Mouse (Mus musculus) limb, embryonic 15.5 days (tissue): ENCODE measurements around the gene Map2k6. TPM values are rescaled to one million over a fixed set of nuclear protein-coding genes. Genes with fewer than 3 reads are reported as not detected.

ENCODE experiments used
- ATAC-seq: fragments of 200-750 bp; cut with Nextera tagmentation; 2 replicates; pipeline ENCODE4 v1.8.0; 2017; ENCODE audit warnings: low read depth, moderate TSS enrichment; ENCODE audit not compliant: insufficient number of reproducible peaks, low FRiP score, low TSS enrichment
- H3K27ac ChIP-seq: fragments of 300-500 bp; sonication (generic); 2 replicates; pipeline ENCODE4 v1.5.1; 2015; ENCODE audit warnings: moderate library complexity, mild to moderate bottlenecking, inconsistent platforms
- H3K27me3 ChIP-seq: fragments of 300-500 bp; sonication (generic); 2 replicates; pipeline ENCODE4 v1.6.1; 2015; ENCODE audit warnings: inconsistent platforms
- H3K36me3 ChIP-seq: fragments of 300-500 bp; sonication (generic); 2 replicates; pipeline ENCODE4 v1.6.1; 2015; ENCODE audit warnings: inconsistent platforms
- H3K4me1 ChIP-seq: fragments of 300-500 bp; sonication (generic); 2 replicates; pipeline ENCODE4 v1.6.1; 2015; ENCODE audit warnings: inconsistent platforms
- H3K4me2 ChIP-seq: fragments of 300-500 bp; sonication (generic); 2 replicates; pipeline ENCODE4 v1.6.1; 2015; ENCODE audit warnings: mild to moderate bottlenecking, inconsistent platforms
- H3K4me3 ChIP-seq: fragments of 300-500 bp; sonication (generic); 2 replicates; pipeline ENCODE4 v1.5.1; 2015; ENCODE audit warnings: mild to moderate bottlenecking, inconsistent platforms
- H3K9ac ChIP-seq: fragments of 300-500 bp; sonication (generic); 2 replicates; pipeline ENCODE4 v1.6.1; 2015; ENCODE audit warnings: inconsistent platforms
- H3K9me3 ChIP-seq: fragments of 300-500 bp; sonication (generic); 2 replicates; pipeline ENCODE4 v1.6.1; 2016; ENCODE audit warnings: inconsistent platforms
- WGBS: fragments of 180-500 bp; shearing (Covaris S2); methylation state at CpG from one replicate; pipeline ENCODE4 v1.1.7; 2015; 5-methylcytosine and 5-hydroxymethylcytosine counted together
- polyA plus RNA-seq: library from polyadenylated mRNA; unstranded; fragments of >200 nt; fragmentation: Nextera tagmentation; extraction: Ambion mirVana; gene quantifications from 2 replicates; pipeline ENCODE4 v1.2.1, GENCODE M21; 2015

Gene Map2k6
- polyA plus RNA-seq, 1 experiment from 2014 or later, result 21.9 TPM

DNA sequence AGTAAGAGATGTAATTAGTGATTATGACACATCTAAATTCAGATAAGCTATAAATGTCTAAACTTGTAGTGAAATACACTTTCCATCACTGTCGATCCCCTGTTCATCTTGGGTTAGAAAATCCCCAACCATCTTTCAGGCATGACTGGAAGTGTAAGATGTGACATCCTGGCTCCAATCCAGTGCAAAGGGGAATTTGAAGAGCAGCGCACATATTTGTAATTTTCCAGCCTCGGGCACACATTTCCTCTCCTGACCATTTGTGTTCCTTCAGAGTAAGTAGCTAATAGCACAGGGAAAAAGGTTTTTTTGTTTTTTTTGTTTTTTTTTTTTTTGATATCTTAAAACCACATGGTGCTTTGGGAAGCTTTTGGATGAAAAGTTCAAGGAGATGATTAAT, 146.5 kb downstream of the Map2k6 start:
- Histone ChIP-seq H3K9me3 (no peaks in the 10 kb centered on the region), H3K36me3 (no peaks in the 10 kb centered on the region), H3K27me3 (no peaks in the 10 kb centered on the region), H3K27ac (no peak overlapping the region), H3K4me1 (no peaks in the 10 kb centered on the region), H3K9ac (no peak overlapping the region), H3K4me2 (no peak overlapping the region), H3K4me3 (no peak overlapping the region)
- WGBS, result 59% methylated on average over 3 of the region's 3 CpGs
- no peak for ATAC-seq

DNA sequence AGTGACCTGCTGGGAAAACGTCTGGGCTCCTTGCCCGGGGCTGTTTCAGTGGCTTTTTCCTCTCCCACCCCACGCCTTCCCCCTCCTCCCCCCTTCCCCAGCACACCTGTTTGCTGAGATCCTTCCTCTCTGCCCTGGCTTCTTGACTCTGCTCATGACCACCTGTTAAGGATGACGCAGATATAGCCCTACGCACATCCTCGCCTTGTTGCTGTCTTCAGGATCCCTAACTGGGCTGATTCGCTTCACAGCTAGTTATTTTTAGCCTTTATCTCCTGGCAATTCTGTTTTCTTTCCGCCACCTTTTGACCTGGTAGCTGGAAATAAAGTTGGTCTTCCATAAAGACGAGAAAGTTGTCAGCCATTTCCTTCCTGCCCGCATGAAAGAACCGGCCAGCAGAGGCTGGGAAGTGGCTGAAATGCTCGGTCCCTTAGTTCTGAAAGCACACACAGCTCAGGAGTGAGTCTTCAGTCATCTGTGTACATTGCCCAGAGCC, 152.6 kb downstream of the Map2k6 start:
- Histone ChIP-seq H3K9me3 (no peaks in the 10 kb centered on the region), H3K4me2 (no peak overlapping the region)

DNA sequence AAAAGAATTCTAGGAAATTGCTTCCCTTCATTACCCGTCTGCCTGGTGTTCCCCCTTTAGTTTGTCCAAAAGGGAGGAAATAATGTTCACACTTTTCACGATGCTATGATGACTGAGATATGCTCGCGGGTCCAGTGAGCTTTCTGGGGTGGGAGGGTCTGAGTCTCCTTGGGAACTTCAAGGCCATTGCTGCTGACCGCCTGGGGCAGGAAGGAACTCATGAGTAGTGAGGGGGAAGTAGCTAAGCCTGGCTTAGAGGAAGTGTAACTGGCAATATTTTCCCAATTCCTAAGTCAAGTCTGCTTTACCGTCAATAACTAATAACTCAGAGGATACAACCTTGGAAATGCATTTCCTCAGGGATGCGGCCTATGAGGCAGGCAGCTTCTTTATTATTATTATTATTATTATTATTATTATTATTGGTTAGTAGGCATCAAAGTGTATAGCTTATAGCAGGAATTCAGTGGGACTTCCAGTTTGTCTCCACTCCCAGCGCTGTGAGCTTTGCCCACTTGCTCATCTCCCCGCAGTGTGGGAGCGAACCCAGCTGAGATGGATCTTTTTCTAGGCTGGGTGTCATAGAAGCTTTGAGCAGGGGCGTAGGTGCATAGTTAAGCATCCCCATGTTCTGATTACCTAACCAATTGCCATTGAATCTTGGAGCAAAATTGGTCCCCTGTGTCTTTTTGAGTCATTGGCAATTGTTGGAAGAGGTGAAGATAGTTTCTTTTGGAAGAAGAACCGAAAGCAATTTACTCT, 163.6 kb downstream of the Map2k6 start:
- ATAC-seq, result no peak

More for the DNA sequence above, 152.6 kb downstream of the Map2k6 start:
- Histone ChIP-seq H3K36me3 (no peaks in the 10 kb centered on the region), H3K27ac (no peak overlapping the region), H3K27me3 (no peaks in the 10 kb centered on the region), H3K9ac (no peak overlapping the region), H3K4me1 (no peaks in the 10 kb centered on the region), H3K4me3 (no peak overlapping the region)
- ATAC-seq, result no peak
- 68% methylated on average over 12 of the region's 12 CpGs for WGBS

DNA sequence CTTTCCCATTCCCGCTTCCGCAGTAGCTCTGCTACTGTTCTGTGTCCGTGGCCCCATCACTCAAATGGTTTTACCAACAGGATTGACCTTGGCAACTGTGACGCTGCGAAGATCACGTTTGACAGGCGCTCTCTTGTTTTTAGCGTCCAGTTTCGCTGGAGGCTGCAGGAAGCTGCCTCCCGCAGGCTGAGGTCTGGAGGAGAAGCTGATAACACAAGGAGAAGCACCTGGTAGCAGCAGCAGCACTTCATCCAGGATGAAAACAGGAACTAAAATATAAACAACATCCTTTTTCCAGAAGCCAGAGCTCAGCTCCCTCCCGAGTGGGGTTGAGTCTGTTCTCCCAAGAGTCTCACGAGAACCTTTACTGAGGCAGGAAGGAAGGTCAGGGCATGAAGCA, 164.3 kb downstream of the Map2k6 start:
- Histone ChIP-seq H3K27ac (no peak overlapping the region), H3K9me3 (no peaks in the 10 kb centered on the region), H3K4me1 (no peaks in the 10 kb centered on the region), H3K36me3 (no peaks in the 10 kb centered on the region), H3K9ac (no peak overlapping the region), H3K4me3 (no peak overlapping the region), H3K27me3 (no peaks in the 10 kb centered on the region), H3K4me2 (no peak overlapping the region)
- ATAC-seq, result no peak
- 56% methylated on average over 12 of the region's 12 CpGs for WGBS

More for the DNA sequence above, 163.6 kb downstream of the Map2k6 start:
- H3K27ac ChIP-seq, result no peak overlapping the region
- H3K27me3 ChIP-seq, result no peaks in the 10 kb centered on the region
- H3K9ac ChIP-seq, result no peak overlapping the region
- WGBS, result 81% methylated on average over 12 of the region's 12 CpGs
- H3K36me3 ChIP-seq, result no peaks in the 10 kb centered on the region
- H3K4me2 ChIP-seq, result no peak overlapping the region
- no peaks in the 10 kb centered on the region for H3K4me1 ChIP-seq
- no peak overlapping the region for H3K4me3 ChIP-seq
- no peaks in the 10 kb centered on the region for H3K9me3 ChIP-seq

DNA sequence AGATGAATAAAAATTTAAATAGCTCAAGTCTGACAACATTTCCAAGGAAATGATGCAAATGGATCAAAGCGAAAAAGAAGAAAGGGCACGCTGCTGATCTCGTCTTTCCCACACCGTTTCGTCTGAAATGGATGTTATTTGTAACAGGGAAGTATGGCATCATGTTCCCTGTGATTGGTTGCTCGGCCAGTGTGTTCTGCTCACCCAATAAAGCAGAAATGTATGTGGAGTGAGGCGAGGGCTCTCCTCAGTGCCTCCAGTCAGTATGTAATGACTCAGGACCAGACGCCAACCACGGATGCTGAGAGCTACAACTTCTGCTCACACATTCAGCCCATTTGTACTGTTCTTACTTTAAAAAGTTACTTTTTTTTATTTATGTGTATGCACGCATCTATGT, 164.9 kb downstream of the Map2k6 start:
- no peaks in the 10 kb centered on the region for H3K4me1 ChIP-seq
- WGBS, result 66% methylated on average over 10 of the region's 10 CpGs
- H3K36me3 ChIP-seq, result no peaks in the 10 kb centered on the region
- no peak overlapping the region for H3K9ac ChIP-seq
- H3K27me3 ChIP-seq, result no peaks in the 10 kb centered on the region
- H3K4me2 ChIP-seq, result no peak overlapping the region
- H3K9me3 ChIP-seq, result no peaks in the 10 kb centered on the region
- no peak overlapping the region for H3K27ac ChIP-seq
- ATAC-seq, result no peak
- no peak overlapping the region for H3K4me3 ChIP-seq

DNA sequence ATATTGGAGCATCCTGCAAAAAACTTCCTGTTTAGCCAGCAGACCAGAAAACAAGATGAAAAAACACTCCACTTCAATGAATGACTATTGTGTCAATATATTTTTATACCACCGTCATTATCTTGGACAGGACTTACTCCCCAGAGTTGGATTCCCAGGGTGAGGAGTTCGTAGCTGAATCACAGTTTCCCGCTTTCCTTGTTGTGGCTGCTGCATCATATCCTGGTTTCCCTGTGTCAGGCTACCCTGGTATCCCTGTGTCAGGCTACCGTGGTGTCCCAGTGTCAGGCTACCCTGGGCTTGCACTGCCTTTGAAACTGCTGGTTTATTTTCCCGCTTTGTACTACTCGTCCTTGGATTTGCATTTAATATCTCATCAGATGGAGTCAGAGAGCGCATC, 167.4 kb downstream of the Map2k6 start:
- H3K27me3 ChIP-seq, result no peaks in the 10 kb centered on the region
- H3K9me3 ChIP-seq, result no peaks in the 10 kb centered on the region
- no peak for ATAC-seq
- no peak overlapping the region for H3K4me3 ChIP-seq
- 84% methylated on average over 7 of the region's 7 CpGs for WGBS
- H3K36me3 ChIP-seq, result no peaks in the 10 kb centered on the region
- no peak overlapping the region for H3K9ac ChIP-seq
- H3K4me2 ChIP-seq, result no peak overlapping the region
- H3K4me1 ChIP-seq, result no peaks in the 10 kb centered on the region
- no peak overlapping the region for H3K27ac ChIP-seq

DNA sequence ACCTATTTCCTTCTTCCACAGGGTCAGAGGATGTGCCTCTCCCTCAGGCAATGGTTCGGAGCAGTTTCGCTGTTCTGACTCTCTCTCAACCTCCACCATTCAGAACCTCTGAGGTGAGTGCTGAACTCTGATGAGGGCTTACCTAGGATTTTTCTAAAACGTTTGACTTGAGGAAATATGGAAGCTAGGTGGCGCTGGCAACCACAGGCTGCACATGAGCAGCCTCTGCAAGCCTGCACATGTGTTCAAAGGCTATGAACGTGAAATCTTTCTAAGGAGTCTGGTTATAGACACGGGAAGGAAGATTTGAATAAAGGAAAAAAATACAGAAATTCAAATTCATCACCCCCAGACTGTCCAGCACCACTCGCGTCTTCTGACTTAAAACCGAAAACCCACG, 173.6 kb downstream of the Map2k6 start:
- Histone ChIP-seq H3K9ac (no peak overlapping the region), H3K9me3 (no peaks in the 10 kb centered on the region), H3K4me2 (no peak overlapping the region), H3K27ac (no peak overlapping the region), H3K27me3 (no peaks in the 10 kb centered on the region), H3K4me3 (no peak overlapping the region), H3K4me1 (no peaks in the 10 kb centered on the region), H3K36me3 (no peaks in the 10 kb centered on the region)
- 43% methylated on average over 10 of the region's 10 CpGs for WGBS
- no peak for ATAC-seq

Other genes starting within 250 kb of the Map2k6 start
- 10.0 and 12.7 TPM in 2 replicates for gene Abca9, start 230.9 kb upstream of the Map2k6 start, polyA plus RNA-seq
- gene Abca6, start 147.3 kb upstream of the Map2k6 start, polyA plus RNA-seq, result 0.58 and 0.88 TPM in 2 replicates
- gene Abca5, start 61.4 kb upstream of the Map2k6 start, polyA plus RNA-seq, result 6.1 and 7.9 TPM in 2 replicates